Mouse (Mus musculus) lung, embryonic 16.5 days (tissue): ENCODE measurements around the gene Rgs18. TPM values are rescaled to one million over a fixed set of nuclear protein-coding genes. Genes with fewer than 3 reads are reported as not detected.

ENCODE experiments used
- ATAC-seq: fragments of 200-750 bp; cut with Nextera tagmentation; 2 replicates; pipeline ENCODE4 v1.8.0; 2017; ENCODE audit warnings: low read depth, mild to moderate bottlenecking, moderate library complexity
- H3K27ac ChIP-seq: fragments of 300-500 bp; sonication (generic); 2 replicates; pipeline ENCODE4 v1.5.1; 2014; ENCODE audit warnings: mild to moderate bottlenecking, control low read depth, low read length
- H3K27me3 ChIP-seq: fragments of 300-500 bp; sonication (generic); 2 replicates; pipeline ENCODE4 v1.6.1; 2014; ENCODE audit warnings: low read depth, low read length, mixed read lengths; ENCODE audit not compliant: control insufficient read depth, insufficient read depth
- H3K36me3 ChIP-seq: fragments of 300-500 bp; sonication (generic); 2 replicates; pipeline ENCODE4 v1.6.1; 2014; ENCODE audit warnings: low read length; ENCODE audit not compliant: control insufficient read depth, insufficient read depth
- H3K4me1 ChIP-seq: fragments of 300-500 bp; sonication (generic); replicated peaks from 2 replicates; pipeline ENCODE4 v1.6.1; 2014; ENCODE audit warnings: low read length, mixed read lengths; ENCODE audit not compliant: control insufficient read depth, insufficient read depth
- H3K4me2 ChIP-seq: fragments of 300-500 bp; sonication (generic); 2 replicates; pipeline ENCODE4 v1.6.1; 2014; ENCODE audit warnings: low read depth, low read length, control low read depth
- H3K4me3 ChIP-seq: fragments of 300-500 bp; sonication (generic); 2 replicates; pipeline ENCODE4 v1.5.1; 2014; ENCODE audit warnings: mild to moderate bottlenecking, low read length, control low read depth
- H3K9ac ChIP-seq: fragments of 300-500 bp; sonication (generic); 2 replicates; pipeline ENCODE4 v1.6.1; 2014; ENCODE audit warnings: low read length, control low read depth
- H3K9me3 ChIP-seq: fragments of 300-500 bp; sonication (generic); 2 replicates; pipeline ENCODE4 v1.6.1; 2016; ENCODE audit warnings: low read length; ENCODE audit not compliant: control insufficient read depth
- WGBS: fragments of 180-500 bp; shearing (Covaris S2); extraction: QIAGEN DNeasy Blood & Tissue Kit; methylation state at CpG from one replicate; pipeline ENCODE4 v1.1.7; 2014; 5-methylcytosine and 5-hydroxymethylcytosine counted together
- polyA plus RNA-seq: library from polyadenylated mRNA; unstranded; fragments of >200 nt; fragmentation: Nextera tagmentation; extraction: Ambion mirVana; gene quantifications from 2 replicates; pipeline ENCODE4 v1.2.1, GENCODE M21; 2015

Rgs18 gene
- polyA plus RNA-seq = 1.6 and 2.0 TPM in 2 replicates

GRCm38 (mm10) chr1:144775331-144775730 lies at the start of gene Rgs18:
Gene Rgs18 (minus strand): TSS chr1:144775435.
- Histone ChIP-seq H3K4me1 (no peaks in the 10 kb centered on the region), H3K27me3 (no peaks in the 10 kb centered on the region), H3K9ac (no peak within 1 kb of the TSS), H3K27ac (no peak within 1 kb of the TSS), H3K4me2 (no peak within 1 kb of the TSS), H3K4me3 (no peak within 1 kb of the TSS), H3K36me3 (no peaks in the 10 kb centered on the region), H3K9me3 (no peaks in the 10 kb centered on the region)
- ATAC-seq = no peak
- 81% methylated on average over 5 of the region's 5 CpGs for WGBS

GRCm38 (mm10) chr1:144774394-144774793 lies 841 bp downstream of the Rgs18 start:
- no peaks in the 10 kb centered on the region for H3K36me3 ChIP-seq
- H3K4me1 ChIP-seq = no peaks in the 10 kb centered on the region
- no peaks in the 10 kb centered on the region for H3K27me3 ChIP-seq
- H3K4me3 ChIP-seq = no peak overlapping the region
- H3K9me3 ChIP-seq = no peaks in the 10 kb centered on the region
- H3K27ac ChIP-seq = no peak overlapping the region
- no peak overlapping the region for H3K4me2 ChIP-seq
- no peak for ATAC-seq
- no peak overlapping the region for H3K9ac ChIP-seq
- WGBS = 70% methylated on average over 1 of the region's 1 CpGs

GRCm38 (mm10) chr1:144766218-144766617 lies 9.0 kb downstream of the Rgs18 start:
- no peak for ATAC-seq
- WGBS = 45% methylated on average over 2 of the region's 2 CpGs
- Histone ChIP-seq H3K27ac (no peak overlapping the region), H3K9ac (no peak overlapping the region), H3K27me3 (no peaks in the 10 kb centered on the region), H3K4me2 (no peak overlapping the region), H3K4me1 (no peaks in the 10 kb centered on the region), H3K4me3 (no peak overlapping the region), H3K36me3 (no peaks in the 10 kb centered on the region), H3K9me3 (no peaks in the 10 kb centered on the region)

- Histone ChIP-seq H3K27ac (no peak overlapping the region), H3K4me1 (no peaks in the 10 kb centered on the region), H3K36me3 (no peaks in the 10 kb centered on the region), H3K9me3 (no peaks in the 10 kb centered on the region), H3K9ac (no peak overlapping the region), H3K4me2 (no peak overlapping the region), H3K27me3 (no peaks in the 10 kb centered on the region), H3K4me3 (no peak overlapping the region)
- WGBS = 84% methylated on average over 3 of the region's 3 CpGs
- no peak for ATAC-seq
Observed at GRCm38 (mm10) chr1:144760792-144761191, 14.4 kb downstream of the Rgs18 start.

GRCm38 (mm10) chr1:144750763-144751162 lies 24.5 kb downstream of the Rgs18 start:
- Histone ChIP-seq H3K4me1 (no peaks in the 10 kb centered on the region), H3K9ac (no peak overlapping the region), H3K4me3 (no peak overlapping the region), H3K27ac (no peak overlapping the region), H3K4me2 (no peak overlapping the region), H3K36me3 (no peaks in the 10 kb centered on the region), H3K27me3 (no peaks in the 10 kb centered on the region), H3K9me3 (no peaks in the 10 kb centered on the region)
- 69% methylated on average over 3 of the region's 3 CpGs for WGBS
- no peak for ATAC-seq

DNA sequence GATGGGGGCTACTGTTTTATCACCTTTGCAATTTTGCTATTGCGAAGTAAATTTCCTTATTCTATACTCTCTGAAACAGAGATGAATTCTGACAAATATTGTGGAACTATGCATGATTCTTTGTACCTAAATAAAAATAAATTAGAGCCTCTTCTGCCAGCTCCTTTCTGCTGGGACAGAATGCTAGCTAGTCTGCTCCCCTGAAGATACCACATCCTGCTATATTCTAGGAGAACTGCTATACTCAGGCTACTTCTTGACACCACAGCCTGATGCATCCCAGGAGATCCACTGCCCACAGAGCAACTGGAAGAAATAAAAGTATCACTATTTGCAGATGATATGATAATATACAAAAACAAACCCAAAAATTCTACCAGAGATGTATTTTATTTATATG lies 29.1 kb downstream of the Rgs18 start:
- no peak overlapping the region for H3K27ac ChIP-seq
- no peaks in the 10 kb centered on the region for H3K9me3 ChIP-seq
- no peak overlapping the region for H3K4me3 ChIP-seq
- H3K9ac ChIP-seq = no peak overlapping the region
- no peak overlapping the region for H3K4me2 ChIP-seq
- no peak for ATAC-seq
- H3K27me3 ChIP-seq = no peaks in the 10 kb centered on the region
- WGBS = 91% methylated on average over 1 of the region's 1 CpGs
- H3K4me1 ChIP-seq = no peaks in the 10 kb centered on the region
- H3K36me3 ChIP-seq = no peaks in the 10 kb centered on the region

GRCm38 (mm10) chr1:144737739-144738138 lies 37.5 kb downstream of the Rgs18 start:
- ATAC-seq = no peak
- Histone ChIP-seq H3K4me3 (no peak overlapping the region), H3K36me3 (no peaks in the 10 kb centered on the region), H3K4me2 (no peak overlapping the region), H3K9ac (no peak overlapping the region), H3K27me3 (no peaks in the 10 kb centered on the region), H3K4me1 (no peaks in the 10 kb centered on the region), H3K9me3 (no peaks in the 10 kb centered on the region), H3K27ac (no peak overlapping the region)
- WGBS = 71% methylated on average over 6 of the region's 6 CpGs

GRCm38 (mm10) chr1:144720736-144721135 lies 54.5 kb downstream of the Rgs18 start:
- Histone ChIP-seq H3K9ac (no peak overlapping the region), H3K9me3 (no peaks in the 10 kb centered on the region), H3K27ac (no peak overlapping the region), H3K4me1 (no peaks in the 10 kb centered on the region), H3K4me3 (no peak overlapping the region), H3K36me3 (no peaks in the 10 kb centered on the region), H3K27me3 (no peaks in the 10 kb centered on the region), H3K4me2 (no peak overlapping the region)
- 77% methylated on average over 4 of the region's 4 CpGs for WGBS
- no peak for ATAC-seq

GRCm38 (mm10) chr1:144704373-144704772 lies 70.9 kb downstream of the Rgs18 start:
- Histone ChIP-seq H3K4me3 (no peak overlapping the region), H3K27me3 (no peaks in the 10 kb centered on the region), H3K36me3 (no peaks in the 10 kb centered on the region), H3K27ac (no peak overlapping the region), H3K9ac (no peak overlapping the region), H3K4me2 (no peak overlapping the region), H3K4me1 (no peaks in the 10 kb centered on the region), H3K9me3 (no peaks in the 10 kb centered on the region)
- ATAC-seq = no peak
- WGBS = 40% methylated on average over 2 of the region's 2 CpGs
